Mouse (Mus musculus) adipocyte (in vitro differentiated cells): ENCODE data around the gene Synpo2l.

Experiments
- DNase-seq: peaks from one replicate; pipeline ENCODE4 v3.0.0-alpha.2; 2016; ENCODE audit warnings: low spot score

Gene Synpo2l

DNA sequence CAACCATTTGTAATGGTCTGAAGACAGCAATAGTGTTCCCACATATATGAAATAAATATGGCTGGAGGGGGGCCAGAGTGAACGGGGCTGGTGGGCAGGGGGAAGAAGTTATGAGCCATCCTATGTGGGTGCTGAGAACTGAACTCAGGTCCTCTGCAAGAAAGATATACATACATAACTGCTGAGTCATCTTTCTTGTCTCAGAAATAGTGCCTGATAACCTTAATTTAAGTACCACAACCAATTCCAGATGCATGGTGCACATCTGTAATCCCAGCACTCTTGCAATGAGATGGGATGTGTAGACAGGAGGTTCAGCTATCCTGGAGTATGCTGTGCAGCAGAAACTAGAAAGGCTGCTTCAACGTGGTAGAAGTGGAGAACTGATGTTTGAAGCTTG is 13.6 kb upstream of the Synpo2l start:
- no peak for DNase-seq

DNA sequence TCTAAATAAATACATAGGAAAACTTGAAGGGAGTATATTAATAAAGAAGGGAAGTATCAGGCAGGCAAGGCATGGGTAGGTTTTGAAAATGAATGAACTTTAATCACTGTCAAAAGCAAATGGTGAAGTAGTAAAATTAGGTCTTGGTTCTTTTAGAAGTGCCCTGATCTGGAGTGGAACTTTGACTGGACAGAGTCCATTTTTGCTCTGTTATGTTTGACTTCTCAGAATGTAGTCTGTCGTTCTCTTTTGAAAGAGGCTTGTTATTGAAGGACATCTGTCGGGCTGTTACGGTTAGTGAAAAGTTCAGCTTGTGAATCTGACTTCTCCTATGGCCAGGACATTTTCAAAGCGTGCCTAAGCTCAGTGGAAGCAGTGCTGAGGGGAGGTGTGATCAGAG is 9.8 kb upstream of the Synpo2l start:
- no peak for DNase-seq

DNA sequence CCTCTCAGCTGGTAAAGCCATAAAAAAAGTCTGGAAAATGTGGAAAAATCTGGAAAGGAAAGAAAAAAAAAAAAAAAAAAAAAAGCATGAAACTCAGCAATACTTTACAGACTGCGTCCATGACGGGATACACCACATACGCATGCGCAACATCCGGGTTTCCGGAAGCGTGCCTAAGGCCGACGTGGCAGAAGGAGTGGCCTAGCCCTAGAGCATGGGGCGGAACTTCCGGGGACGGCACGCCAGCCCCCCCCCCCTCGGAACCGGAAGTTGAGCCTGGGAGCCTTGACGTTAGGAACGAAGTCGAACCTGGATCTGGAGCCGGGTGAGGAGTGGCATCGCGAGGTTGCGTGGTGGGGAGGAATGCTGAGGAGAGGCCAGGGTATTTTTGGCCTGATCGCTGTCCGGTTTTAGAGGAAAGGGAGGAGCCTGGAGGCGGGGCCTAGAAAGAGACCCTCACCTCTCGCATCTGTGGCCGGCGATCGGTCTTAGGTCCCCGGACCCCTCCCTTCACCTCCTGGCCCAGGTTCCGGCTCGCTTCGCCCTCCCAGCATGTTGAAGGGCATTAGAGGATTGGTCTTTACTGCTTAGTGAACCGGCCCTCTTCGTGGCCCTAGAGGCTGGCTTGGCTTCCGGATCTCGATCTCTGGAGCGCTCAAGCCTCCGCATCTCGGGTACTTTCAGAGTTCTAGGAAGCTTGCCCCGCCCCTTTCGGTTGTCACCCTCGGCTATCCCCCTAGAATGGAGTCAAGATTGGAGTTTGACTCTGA is 6.1 kb upstream of the Synpo2l start, which contains the start of gene Sec24c:
Gene Sec24c, plus strand, starts transcription at position 245 of the 770 bp plus-strand sequence.
- DNase-seq = peak; percentile 98

DNA sequence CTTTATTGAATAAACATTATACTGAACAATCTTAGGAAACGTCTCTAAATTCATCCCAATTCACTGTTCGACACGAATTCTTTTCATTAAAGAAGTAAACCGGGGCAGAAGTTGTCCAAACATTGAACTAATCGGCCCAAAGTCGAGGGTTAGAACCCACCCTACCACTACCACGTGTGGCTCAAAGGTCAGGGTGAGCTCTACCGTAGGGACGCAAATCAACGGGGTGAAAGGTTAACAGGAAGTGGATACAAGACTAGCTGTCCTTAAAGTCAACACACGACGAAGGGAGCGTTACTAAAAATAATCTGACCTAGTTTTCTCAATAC is 5.5 kb upstream of the Synpo2l start:
- DNase-seq = no peak

DNA sequence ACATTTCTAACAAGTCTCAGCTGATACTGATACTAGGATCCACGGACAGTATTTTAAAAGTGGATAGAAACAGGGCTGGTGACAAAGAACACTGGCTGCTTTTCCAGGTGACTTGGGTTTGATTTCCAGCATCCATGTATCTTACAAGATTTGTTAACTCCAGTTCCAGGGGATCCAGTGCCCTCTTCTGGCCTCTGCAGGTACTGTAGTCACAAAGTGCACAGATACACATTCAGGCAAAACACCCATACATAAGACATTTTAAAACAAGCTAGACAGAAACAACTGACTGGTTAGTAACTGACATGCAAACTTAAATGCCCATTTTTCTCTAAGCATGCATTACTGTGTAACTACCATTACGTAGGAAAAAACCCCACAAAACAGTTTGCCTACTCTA is 4.8 kb upstream of the Synpo2l start:
- DNase-seq = peak; percentile 57

DNA sequence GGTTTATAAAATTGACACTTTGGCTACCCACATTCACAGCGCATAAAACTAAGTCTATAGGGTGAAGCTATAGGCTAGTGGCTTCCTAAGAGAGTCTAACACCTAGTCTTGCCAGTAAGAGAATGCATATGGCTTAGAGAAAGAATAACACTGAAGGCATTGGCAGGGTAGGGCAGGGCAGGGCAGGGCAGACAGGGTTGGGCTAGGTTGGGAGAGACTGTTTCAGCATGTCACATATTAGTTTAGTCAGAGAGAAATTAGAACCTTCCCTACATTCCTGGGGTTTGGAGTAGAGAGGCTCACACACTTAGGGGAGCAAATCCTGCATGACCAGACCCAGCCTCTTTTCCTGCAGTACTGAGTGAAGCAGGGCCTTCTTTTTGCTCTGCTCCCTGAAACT is 685 bp downstream of the Synpo2l start:
- no peak for DNase-seq

DNA sequence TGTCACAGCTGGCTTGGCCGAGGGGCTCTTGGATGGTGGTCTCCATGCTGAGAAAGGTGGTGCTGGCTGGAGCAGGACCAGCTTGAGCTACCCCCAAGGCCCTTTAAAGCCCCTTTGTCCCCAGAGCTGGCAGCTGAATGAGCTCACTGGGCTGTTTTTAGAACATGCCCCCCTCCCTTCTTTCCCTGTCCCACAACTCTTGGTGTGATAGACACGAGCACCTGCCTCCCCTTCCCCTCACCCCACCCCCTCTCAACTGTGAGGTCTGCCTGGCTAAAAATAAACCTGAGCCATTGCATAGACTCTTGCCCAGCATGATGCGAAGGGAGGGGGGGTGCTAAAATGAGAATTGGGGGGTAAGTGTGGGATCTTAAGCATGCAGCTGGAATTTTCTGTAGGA is 3.7 kb downstream of the Synpo2l start:
- no peak for DNase-seq

DNA sequence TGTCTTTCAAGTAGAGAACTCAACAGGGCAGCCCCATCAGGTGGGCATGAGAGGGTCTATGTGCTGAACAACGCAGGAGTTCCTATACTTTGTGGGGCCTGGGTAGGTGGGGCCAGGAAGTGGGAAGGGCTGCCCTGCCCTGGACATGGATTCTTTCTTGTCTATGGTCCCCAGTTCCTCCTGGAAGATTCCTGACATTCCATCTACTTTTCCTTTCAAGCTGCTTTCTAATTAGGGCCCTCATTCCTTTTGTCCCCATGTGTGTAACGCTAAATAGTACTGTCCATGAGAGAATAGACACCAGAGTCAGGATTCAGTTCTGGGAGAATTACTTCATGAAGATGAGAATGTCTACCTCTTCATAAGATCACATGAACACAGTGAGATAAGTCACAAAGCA is 4.6 kb downstream of the Synpo2l start:
- DNase-seq = no peak

DNA sequence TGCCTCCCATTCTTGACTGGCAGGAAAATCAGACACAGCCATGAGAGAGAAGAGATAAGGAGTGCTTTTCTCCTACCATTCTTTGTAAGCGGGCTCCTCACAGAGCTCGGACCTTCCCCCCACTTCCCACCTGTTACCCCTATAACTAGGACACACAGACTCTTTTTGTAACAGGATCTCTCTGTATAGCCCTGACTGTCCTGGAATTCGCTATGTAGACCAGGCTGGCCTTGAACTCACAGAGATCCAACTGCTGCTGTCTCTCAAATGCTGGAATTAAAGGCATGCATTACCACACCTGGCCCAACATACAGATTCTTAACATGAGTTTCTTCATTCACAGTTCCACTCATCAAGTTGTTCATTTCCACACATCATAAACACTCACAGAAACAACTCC is 5.4 kb downstream of the Synpo2l start:
- DNase-seq = no peak

DNA sequence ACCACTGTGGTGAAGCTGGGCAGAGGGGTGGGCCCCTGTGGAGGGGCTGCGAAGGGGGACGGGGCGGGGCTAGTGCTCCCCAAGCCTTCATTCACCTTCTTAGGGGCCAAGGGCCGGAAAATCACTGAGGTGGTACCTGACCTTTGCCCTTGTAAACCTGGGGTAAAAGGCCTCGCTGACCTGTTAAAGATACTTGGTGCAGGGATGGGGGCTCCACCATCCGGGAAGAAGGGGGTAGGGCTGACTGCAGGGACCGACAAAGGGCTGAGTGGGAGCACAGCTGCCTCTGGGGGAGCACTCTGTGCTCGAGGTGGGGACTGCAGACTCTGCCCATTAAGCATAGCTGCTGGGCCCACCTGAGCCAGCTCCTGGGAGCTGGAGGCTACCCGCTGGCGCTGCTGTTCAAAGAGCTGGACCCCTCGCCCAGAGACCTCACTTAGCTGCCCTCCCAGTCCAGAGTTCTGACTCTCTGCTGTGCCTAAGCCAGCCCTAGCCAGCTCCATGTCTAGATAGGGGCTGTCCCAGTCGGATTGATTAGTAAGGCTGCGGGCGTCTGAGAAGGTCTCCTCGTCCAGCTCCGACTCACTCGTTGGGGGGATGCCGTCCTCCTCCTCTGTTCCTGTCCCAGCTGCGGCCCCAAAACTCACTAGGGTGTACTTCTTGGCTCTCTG is 6.4 kb downstream of the Synpo2l start:
- DNase-seq = no peak

DNA sequence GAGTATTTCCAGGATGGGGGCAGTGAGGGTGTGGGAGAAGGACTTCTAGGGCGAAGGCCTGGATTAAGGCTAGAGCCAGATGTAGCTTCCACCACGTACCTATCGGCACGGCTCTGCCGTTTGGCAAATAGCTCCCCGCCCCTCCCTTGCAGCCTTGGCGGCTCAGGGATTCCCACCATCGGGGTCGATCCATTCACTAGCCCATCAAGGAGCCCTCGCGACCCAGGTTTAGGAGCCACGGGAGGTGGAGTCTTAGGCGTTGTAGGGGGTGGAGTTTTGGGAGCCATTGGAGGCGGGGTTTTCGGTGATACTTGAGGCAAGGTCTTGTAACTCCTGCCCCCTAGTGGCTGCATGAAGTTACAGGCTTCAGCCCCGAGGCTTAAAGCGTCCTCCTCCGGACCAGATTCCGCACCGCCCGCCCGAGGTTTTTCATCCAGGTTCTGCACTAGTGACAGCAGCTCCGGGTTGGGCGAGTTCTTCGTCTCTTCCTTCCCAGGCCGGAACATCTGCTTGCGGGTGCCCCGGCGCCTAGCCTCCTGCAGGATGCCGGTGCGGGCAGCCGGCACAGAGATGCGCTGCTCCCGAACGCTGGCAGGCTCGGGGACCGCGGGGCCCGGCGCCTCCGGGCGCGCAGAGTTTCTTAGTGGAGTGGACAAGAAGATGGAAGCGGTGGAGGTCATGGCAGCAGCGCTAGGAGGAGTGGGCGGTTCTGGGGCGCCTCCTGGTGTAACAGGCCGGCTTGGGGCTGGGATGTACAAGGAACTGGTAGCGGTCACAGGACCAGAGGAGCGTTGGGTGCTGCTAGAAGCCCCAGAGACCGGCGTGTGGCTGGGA is 7.1 kb downstream of the Synpo2l start:
- peak; percentile 95 for DNase-seq

DNA sequence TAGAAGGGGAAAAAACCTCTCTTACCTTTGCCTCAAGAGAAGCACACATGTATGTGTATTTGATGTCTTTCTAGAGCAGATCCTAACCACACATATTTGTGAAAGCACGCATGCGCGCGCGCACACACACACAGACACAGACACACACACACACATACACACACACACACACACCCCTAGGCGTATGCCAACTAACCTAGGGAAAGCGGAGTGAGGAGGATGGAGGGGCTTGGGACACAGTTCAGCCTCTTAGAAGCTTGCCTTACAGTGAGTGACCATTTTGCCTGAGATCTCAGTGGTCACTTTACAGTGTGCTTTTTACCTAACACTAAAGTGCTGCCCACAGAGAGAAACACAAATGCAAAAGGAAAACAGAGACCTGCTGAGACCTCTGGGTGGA is 8.5 kb downstream of the Synpo2l start:
- DNase-seq = no peak

DNA sequence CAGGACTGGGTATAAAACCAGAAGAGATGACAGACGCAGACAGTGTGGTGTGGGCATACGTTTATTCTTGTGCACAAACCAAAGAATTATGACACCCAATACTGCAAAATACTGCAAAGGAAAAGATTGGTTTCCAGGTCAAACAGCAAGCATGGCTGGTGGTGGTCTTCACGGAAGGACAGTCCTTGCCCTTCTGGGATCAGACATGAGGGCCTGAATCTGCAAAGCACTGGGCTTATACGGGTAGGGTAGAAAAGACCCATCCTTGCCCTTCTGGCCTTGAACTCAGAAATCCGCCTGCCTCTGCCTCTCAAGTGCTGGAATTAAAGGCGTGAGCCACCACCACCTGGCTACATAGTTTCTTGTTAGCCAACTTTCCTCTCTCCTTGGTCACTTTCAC is 9.3 kb downstream of the Synpo2l start:
- DNase-seq = no peak

DNA sequence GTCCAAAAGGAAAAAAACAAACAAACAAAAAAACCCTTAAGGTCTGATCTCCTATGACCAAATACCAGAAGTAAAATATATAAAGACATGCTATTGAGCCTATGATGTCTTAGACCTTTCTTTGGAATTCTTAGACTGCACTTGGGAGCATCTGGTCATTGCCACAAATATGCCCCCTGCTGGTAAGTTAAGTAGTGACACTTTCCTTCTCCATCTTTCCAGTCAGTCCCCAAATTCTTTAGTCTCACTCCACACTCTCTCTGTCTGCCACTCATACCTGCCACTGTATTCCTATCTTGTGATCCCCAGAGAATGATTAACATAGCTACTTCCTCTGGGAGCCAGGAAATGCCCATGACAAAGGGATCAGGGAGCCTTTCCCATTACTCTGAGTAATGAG is 9.8 kb downstream of the Synpo2l start:
- peak; percentile 62 for DNase-seq

DNA sequence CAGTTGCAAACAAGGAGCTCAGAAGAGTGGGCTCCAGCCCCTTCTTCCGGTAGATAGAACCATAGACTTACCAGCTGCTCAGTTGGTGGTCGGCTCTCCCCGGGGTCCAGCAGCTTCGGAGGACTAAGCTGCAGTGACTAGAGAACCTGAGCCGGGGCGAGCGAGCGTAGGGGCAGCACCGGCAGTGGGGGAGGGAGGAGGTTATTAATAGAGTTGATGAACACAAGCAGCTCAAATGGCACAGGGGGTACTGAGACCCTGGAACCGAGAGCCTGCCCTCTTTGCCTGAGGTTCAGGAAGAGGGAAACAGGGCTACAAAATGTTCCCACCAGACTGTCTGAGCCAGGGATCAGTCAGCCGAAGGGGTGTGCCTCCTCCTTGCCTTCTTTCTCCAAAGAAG is 11.8 kb downstream of the Synpo2l start, which contains the start of gene Myoz1:
Gene Myoz1, minus strand, starts transcription at position 180 of the 400 bp plus-strand sequence.
- no peak for DNase-seq

DNA sequence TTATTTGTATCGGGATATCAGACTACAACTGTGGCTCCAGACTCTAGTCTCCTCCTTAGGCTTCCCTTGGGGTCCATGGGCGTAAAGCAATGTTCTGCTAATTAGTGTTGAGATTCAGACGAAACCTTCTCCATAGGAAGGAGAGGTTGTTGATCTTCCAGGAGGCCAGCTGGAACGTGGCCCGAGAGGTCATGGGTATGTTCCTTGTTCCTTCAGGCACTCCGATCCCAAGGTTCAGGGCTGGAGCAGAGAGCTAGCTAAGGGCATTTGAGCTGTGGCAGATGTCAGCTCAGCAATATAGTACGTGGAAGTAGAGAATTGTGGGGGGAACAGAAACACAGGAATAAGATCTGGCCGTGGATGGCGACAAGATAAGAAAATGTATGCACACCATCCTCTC is 12.4 kb downstream of the Synpo2l start:
- no peak for DNase-seq

DNA sequence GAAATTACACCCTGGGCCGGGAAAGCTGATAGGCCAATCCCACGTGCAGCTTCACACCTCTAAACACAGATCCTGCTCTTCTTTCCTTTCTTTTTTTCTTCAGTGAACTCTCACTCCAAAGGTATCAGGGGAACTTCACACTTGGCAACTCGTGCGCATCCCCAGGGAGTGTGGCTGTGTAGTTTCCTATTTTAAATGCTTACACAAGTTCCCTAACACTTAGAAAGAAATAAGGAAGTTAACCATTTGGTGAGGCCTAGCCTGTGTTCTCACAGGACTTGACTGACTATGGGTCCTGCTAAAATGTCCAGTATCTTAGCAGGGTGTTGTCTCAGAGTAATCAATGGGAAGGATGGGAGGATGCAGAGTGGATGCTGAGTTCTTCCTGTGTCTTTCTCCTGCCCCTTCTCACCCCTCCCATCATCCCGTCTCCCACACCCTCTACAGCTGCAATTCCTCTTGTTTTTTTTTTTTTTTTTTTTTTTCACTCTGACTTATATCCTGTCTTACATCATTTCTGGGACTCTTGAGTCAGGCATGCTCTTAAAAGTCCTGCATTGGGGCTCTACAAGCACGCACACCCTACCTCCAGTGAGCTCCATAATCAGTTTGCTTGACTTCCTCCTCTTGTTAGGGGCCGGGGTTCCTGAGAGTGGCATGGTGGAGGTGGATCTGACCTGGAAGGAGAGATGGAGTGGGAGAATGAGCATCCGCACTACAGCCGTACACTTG is 13.3 kb downstream of the Synpo2l start:
- DNase-seq = no peak

DNA sequence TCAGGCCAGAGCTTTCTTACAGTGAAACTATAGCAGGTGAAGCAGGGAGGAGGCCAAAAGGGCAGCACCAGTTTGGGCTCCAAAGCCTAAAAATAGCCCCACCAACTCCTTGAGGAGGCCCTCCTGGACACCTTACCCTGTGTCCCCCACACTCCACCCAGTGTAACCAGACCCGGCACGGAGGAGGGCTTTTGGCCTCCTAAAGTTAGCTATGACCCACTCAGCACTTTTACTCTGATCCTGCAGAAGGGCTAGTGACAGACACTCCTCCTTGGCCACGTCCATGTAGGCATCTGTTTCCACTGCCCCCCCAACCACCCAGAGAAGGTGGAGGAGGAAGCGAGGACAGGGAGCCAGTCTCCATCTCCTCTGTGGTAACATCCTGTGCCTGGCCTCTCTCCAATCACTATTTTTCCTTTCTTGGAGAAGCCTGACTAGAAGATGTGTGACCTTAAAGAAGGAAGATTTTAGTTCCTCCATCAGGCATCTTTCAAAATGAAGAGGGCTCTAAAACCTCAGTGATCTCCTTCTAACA is 16.4 kb downstream of the Synpo2l start:
- no peak for DNase-seq

DNA sequence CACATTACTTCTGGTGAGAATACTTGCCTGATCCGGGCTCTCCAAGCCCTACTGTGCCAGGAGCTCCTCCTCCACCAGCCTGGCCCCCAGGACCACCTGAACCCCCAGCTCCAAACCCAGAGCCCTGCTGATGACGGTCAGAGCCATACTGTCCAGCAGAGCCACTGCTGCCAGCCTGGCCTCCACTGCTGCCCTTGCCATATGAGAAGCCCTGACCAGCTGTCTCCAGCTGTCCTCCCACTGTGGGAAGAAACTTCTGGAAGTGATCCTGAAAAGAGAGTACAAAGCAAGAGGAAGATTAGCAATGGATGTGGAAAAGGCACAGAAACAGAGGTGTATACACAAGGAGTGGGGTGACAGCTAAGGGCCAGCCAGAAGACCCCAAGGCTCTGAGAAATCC is 17.2 kb downstream of the Synpo2l start:
- no peak for DNase-seq

DNA sequence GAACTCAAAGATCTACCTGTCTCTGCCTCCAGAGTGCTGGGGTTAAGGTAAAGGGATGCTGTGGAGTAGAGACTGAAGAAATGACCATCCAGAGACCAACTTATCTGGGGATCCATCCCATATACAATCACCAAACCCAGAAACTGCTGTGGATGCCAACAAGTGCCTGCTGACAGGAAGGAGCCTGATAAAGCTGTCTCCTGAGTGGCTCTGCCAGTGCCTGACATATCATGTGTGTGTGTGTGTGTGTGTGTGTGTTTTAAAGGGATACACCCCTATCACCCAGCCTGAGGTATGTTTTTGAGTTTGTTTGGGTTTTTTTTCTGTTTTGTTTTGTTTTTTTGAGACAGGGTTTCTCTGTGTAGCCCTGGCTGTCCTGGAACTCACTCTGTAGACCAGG is 21.8 kb downstream of the Synpo2l start:
- no peak for DNase-seq

DNA sequence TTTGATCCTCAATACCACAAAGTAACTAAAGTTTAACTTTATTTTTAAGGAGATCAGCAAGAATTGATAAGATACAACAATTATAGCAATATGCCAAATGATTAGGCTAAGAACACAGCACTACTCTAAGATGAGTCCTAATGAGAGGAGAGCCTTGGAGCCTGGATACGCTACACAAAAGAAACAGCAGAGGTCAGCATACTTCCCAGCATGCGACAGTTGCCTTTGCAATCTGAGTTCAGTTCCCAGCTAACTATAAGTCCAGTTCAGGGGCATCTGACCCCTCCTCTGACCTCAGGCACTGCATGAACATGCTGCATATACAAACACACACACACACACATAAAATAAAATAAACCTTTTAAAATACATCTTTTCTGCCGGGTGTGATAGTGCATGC is 22.6 kb downstream of the Synpo2l start:
- no peak for DNase-seq

DNA sequence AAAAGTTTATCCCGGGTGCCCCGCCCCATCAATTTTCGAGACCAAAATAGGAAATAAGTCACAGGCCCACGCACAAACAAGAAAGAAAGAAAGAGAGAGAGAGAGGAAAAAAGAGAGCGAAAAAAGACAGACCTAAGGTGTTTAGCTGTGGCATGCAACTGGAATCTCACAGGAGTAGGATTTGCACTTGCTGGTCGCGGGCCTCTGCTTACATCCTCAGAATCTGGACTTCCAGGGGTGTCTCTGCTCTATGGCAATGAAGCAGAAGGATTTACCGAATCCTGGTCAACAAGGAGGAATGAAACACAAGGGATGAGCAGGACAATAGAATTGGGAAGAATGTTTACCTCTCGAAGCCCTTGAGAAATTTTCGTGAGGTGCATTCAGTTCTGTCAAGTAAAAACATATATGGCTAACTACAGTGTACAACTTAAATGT is 26.7 kb downstream of the Synpo2l start:
- DNase-seq = peak; percentile 25
